Mouse (Mus musculus) neural tube, embryonic 14.5 days (tissue): ENCODE measurements around the gene Krtap9-5. TPM values are rescaled to one million over a fixed set of nuclear protein-coding genes. Genes with fewer than 3 reads are reported as not detected.

Experiments
- ATAC-seq: fragments of 200-750 bp; cut with Nextera tagmentation; 2 replicates; pipeline ENCODE4 v1.8.0; 2017; ENCODE audit warnings: low read depth, mild to moderate bottlenecking, moderate TSS enrichment, moderate library complexity
- H3K27ac ChIP-seq: fragments of 300-500 bp; sonication (generic); 2 replicates; pipeline ENCODE4 v1.5.1; 2014; ENCODE audit warnings: low read depth, mild to moderate bottlenecking, control low read depth, low read length, moderate library complexity, mixed read lengths
- H3K27me3 ChIP-seq: fragments of 300-500 bp; sonication (generic); 2 replicates; pipeline ENCODE4 v1.6.1; 2014; ENCODE audit warnings: low read length; ENCODE audit not compliant: control insufficient read depth, insufficient read depth
- H3K36me3 ChIP-seq: fragments of 300-500 bp; sonication (generic); 2 replicates; pipeline ENCODE4 v1.6.1; 2014; ENCODE audit warnings: low read length, mixed read lengths; ENCODE audit not compliant: control insufficient read depth, insufficient read depth
- H3K4me1 ChIP-seq: fragments of 300-500 bp; sonication (generic); 2 replicates; pipeline ENCODE4 v1.6.1; 2014; ENCODE audit warnings: low read length; ENCODE audit not compliant: control insufficient read depth, insufficient read depth
- H3K4me2 ChIP-seq: fragments of 300-500 bp; sonication (generic); 2 replicates; pipeline ENCODE4 v1.6.1; 2014; ENCODE audit warnings: mild to moderate bottlenecking, low read depth, low read length, control low read depth
- H3K4me3 ChIP-seq: fragments of 300-500 bp; sonication (generic); 2 replicates; pipeline ENCODE4 v1.5.1; 2014; ENCODE audit warnings: low read depth, low read length, control low read depth, mixed read lengths
- H3K9ac ChIP-seq: fragments of 300-500 bp; sonication (generic); replicated peaks from 2 replicates; pipeline ENCODE4 v1.6.1; 2014; ENCODE audit warnings: low read depth, mild to moderate bottlenecking, control low read depth, low read length, mixed read lengths
- H3K9me3 ChIP-seq: fragments of 300-500 bp; sonication (generic); 2 replicates; pipeline ENCODE4 v1.6.1; 2016; ENCODE audit warnings: low read length; ENCODE audit not compliant: control insufficient read depth
- WGBS: fragments of 180-500 bp; shearing (Covaris S2); extraction: QIAGEN DNeasy Blood & Tissue Kit; methylation state at CpG from one replicate; pipeline ENCODE4 v1.1.7; 2014; 5-methylcytosine and 5-hydroxymethylcytosine counted together
- polyA plus RNA-seq: library from polyadenylated mRNA; unstranded; fragments of >200 nt; fragmentation: Nextera tagmentation; extraction: Ambion mirVana; gene quantifications from 2 replicates; pipeline ENCODE4 v1.2.1, GENCODE M21; 2014

Gene Krtap9-5
- not detected in 2 replicates for polyA plus RNA-seq

DNA sequence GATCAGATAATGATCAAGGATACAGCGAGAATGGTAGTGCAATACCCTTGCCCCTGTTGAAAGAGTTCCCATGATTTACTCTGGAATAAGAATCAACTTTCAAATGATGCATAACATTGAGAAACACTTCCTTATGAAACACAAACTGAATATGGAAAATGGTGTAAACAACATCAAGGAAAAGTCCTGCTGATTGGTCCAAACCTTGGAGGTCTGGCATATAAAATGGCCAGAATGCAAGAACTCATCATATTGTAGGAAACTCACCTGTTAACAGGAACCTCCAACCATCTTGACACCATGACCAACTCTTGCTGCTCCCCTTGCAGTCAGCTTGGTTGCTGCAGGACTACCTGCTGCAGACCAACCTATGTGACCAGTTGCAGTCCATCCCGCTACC, at the start of gene Krtap9-5:
Gene Krtap9-5 (plus strand): TSS at position 301 of the 400 bp plus-strand sequence.
- no peak within 1 kb of the TSS for H3K4me2 ChIP-seq
- H3K4me1 ChIP-seq: no peaks in the 10 kb centered on the region
- H3K27me3 ChIP-seq: no peaks in the 10 kb centered on the region
- H3K9me3 ChIP-seq: no peaks in the 10 kb centered on the region
- H3K36me3 ChIP-seq: no peaks in the 10 kb centered on the region
- no peak within 1 kb of the TSS for H3K9ac ChIP-seq
- WGBS: 93% methylated on average over 2 of the region's 2 CpGs
- no peak within 1 kb of the TSS for H3K4me3 ChIP-seq
- no peak within 1 kb of the TSS for H3K27ac ChIP-seq
- ATAC-seq: no peak

DNA sequence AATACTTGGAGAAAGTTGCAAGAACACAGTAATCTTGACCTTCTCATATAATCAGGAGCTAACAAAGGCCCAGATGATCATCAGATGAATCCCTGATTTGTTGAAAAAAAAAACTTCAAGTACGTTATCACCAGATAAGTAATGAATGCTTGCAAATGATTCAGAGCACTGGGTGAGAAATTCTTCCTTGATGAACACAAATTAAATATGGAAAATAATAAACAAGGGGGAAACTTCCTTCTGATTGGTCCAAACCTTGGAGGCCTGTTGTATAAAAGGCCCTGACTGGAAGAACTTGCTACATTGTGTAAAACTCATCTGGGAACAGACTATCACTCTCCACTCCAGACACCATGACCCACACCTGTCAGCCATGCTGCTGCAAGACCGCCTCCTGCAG, 40.7 kb upstream of the Krtap9-5 start, which contains the start of gene Krtap31-1:
Gene Krtap31-1 (plus strand): TSS at position 301 of the 400 bp plus-strand sequence.
- Histone ChIP-seq H3K4me3 (no peak within 1 kb of the TSS), H3K27me3 (no peaks in the 10 kb centered on the region), H3K4me1 (no peaks in the 10 kb centered on the region), H3K36me3 (no peaks in the 10 kb centered on the region), H3K4me2 (no peak within 1 kb of the TSS), H3K9me3 (no peaks in the 10 kb centered on the region), H3K27ac (no peak within 1 kb of the TSS), H3K9ac (no peak within 1 kb of the TSS)
- WGBS: 89% methylated on average over 2 of the region's 2 CpGs
- no peak for ATAC-seq

DNA sequence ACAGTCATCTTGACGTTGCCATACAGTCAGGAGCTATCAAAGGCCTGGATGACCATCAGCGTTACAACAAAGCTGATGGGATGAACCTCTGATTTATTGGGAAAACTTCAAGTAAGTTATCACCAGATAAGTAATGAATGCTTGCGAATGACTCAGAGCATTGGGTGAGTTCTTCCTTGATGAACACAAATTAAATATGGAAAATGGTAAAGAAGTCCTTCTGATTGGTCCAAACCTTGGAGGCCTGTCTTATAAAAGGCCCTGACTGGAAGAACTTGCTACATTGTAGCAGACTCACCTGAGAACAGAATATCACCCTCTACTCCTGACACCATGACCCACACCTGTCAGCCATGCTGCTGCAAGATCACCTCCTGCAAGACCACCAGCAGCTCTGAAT, 33.8 kb upstream of the Krtap9-5 start, which contains the start of gene Gm11565:
Gene Gm11565 (plus strand): TSS at position 301 of the 400 bp plus-strand sequence.
- WGBS: 90% methylated on average over 3 of the region's 3 CpGs
- H3K27ac ChIP-seq: no peak within 1 kb of the TSS

DNA sequence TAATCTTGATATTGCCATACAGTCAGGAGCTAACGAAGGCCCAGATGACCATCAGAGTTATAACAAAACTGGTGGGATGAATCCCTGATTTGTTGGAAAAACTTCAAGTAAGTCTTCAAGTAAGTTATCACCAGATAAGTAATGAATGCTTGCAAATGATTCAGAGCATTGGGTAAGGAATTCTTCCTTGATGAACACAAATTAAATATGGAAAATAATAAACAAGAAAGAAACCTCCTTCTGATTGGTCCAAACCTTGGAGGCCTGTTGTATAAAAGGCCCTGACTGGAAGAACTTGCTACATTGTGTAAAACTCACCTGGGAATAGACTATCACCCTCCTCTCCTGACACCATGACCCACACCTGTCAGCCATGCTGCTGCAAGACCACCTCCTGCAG, 12.3 kb upstream of the Krtap9-5 start, which contains the start of gene Krtap31-2:
Gene Krtap31-2 (plus strand): TSS at position 301 of the 400 bp plus-strand sequence.
- ATAC-seq: no peak
- Histone ChIP-seq H3K9me3 (no peaks in the 10 kb centered on the region), H3K4me3 (no peak within 1 kb of the TSS), H3K4me2 (no peak within 1 kb of the TSS), H3K4me1 (no peaks in the 10 kb centered on the region), H3K27me3 (no peaks in the 10 kb centered on the region), H3K27ac (no peak within 1 kb of the TSS), H3K36me3 (no peaks in the 10 kb centered on the region), H3K9ac (no peak within 1 kb of the TSS)
- 91% methylated on average over 1 of the region's 1 CpGs for WGBS

More for the DNA sequence above, 33.8 kb upstream of the Krtap9-5 start, which contains the start of gene Gm11565:
- Histone ChIP-seq H3K4me2 (no peak within 1 kb of the TSS), H3K36me3 (no peaks in the 10 kb centered on the region), H3K9ac (no peak within 1 kb of the TSS), H3K9me3 (no peaks in the 10 kb centered on the region), H3K27me3 (no peaks in the 10 kb centered on the region), H3K4me1 (no peaks in the 10 kb centered on the region), H3K4me3 (no peak within 1 kb of the TSS)
- ATAC-seq: no peak

DNA sequence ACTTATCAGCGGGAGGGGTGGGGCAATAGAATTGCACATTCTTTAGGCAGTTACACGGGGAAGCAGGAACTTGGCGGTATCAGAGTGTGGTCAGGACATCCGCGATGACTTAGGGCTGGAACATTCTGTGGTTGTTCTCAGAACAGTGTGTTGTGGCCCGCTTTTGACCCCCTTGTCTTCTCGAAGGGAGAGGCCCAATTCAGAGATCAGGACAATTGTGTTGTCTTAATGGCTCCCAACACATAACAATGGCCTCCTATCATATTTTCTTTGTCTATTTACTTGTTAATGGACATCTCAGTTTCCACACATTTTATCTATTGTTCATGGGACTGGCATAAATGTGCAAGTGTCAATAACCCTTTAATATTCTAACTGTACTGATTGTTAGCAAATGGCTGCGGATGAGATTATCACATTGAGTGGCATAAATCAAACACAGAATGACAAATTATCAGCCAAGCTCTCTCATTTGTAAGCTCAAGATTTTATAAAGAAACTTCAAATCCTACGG, 10.5 kb upstream of the Krtap9-5 start:
- no peaks in the 10 kb centered on the region for H3K27me3 ChIP-seq
- no peak overlapping the region for H3K4me3 ChIP-seq
- WGBS: 86% methylated on average over 9 of the region's 9 CpGs
- H3K4me1 ChIP-seq: no peaks in the 10 kb centered on the region
- no peak overlapping the region for H3K27ac ChIP-seq
- no peak overlapping the region for H3K9ac ChIP-seq
- no peaks in the 10 kb centered on the region for H3K36me3 ChIP-seq
- ATAC-seq: no peak
- no peak overlapping the region for H3K4me2 ChIP-seq
- no peaks in the 10 kb centered on the region for H3K9me3 ChIP-seq

DNA sequence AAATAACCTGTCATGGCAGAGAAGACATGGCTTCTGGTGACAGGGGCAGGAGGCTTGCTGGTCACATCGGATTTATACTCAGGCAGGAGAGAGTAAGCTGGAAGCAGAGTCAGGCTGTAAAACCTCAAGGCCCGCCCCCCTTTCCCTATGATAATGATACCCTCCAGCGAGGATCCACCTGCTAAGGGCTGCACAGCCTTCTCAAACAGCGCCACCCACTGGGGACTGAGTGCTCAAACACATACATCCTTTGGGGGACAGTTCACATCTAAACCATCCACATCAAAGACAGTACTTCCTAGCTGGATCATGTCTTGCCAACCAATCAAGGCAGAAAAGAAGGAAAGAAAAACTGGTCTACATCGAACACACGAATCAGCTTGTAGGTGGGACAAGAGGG, 15.9 kb downstream of the Krtap9-5 start:
- Histone ChIP-seq H3K4me3 (no peak overlapping the region), H3K27me3 (no peaks in the 10 kb centered on the region), H3K36me3 (no peaks in the 10 kb centered on the region), H3K4me1 (no peaks in the 10 kb centered on the region), H3K9me3 (no peaks in the 10 kb centered on the region), H3K9ac (no peak overlapping the region), H3K27ac (no peak overlapping the region), H3K4me2 (no peak overlapping the region)
- WGBS: 45% methylated on average over 6 of the region's 6 CpGs
- ATAC-seq: no peak

DNA sequence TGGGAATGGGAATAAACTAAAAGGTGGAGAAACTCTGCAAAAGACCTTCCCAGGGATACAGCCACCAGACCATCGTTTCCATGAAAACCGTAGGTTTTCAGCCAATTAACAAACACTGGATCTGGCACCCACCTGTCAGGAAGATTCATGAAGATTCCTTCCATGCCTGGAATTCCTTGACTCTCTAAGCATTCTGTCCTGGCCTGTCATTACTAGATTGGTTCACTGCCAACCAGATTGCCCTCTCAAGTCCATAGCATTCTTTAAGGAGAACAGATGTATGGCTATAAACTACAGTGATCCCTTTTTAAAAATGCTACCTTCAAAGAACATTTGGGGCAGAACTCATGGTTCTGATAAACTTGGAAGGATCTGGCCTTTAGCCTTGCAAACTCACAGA, 17.7 kb downstream of the Krtap9-5 start:
- 59% methylated on average over 2 of the region's 2 CpGs for WGBS
- Histone ChIP-seq H3K9me3 (no peaks in the 10 kb centered on the region), H3K4me3 (no peak overlapping the region), H3K27ac (no peak overlapping the region), H3K36me3 (no peaks in the 10 kb centered on the region), H3K4me1 (no peaks in the 10 kb centered on the region), H3K27me3 (no peaks in the 10 kb centered on the region), H3K9ac (no peak overlapping the region), H3K4me2 (no peak overlapping the region)
- no peak for ATAC-seq

DNA sequence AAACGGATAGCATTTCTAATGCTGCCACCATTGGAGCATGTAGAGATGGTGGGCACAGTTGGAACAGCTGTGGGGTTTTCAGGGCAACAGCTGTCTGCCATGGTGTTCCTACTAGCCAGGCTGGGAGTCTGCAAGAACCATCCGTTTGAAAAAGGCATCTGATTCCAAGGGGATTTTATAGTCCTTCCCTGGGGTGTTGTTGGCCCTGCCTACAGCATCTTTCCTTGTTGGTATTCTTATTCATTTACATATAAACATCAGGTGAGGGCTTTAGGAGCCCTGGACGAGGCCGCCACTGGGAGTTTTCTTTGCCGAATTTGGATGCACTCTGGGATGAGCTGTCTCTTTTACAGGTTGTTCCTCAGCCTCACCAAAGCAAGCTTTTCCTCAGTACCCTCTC, 30.7 kb downstream of the Krtap9-5 start, which contains the start of gene Krtap29-1:
Gene Krtap29-1 (minus strand): TSS at position 101 of the 400 bp plus-strand sequence.
- no peak within 1 kb of the TSS for H3K4me2 ChIP-seq
- no peaks in the 10 kb centered on the region for H3K9me3 ChIP-seq
- no peak for ATAC-seq
- H3K27me3 ChIP-seq: no peaks in the 10 kb centered on the region
- no peak within 1 kb of the TSS for H3K27ac ChIP-seq
- H3K36me3 ChIP-seq: no peaks in the 10 kb centered on the region
- 55% methylated on average over 5 of the region's 5 CpGs for WGBS
- no peaks in the 10 kb centered on the region for H3K4me1 ChIP-seq
- H3K4me3 ChIP-seq: no peak within 1 kb of the TSS
- H3K9ac ChIP-seq: no peak within 1 kb of the TSS

DNA sequence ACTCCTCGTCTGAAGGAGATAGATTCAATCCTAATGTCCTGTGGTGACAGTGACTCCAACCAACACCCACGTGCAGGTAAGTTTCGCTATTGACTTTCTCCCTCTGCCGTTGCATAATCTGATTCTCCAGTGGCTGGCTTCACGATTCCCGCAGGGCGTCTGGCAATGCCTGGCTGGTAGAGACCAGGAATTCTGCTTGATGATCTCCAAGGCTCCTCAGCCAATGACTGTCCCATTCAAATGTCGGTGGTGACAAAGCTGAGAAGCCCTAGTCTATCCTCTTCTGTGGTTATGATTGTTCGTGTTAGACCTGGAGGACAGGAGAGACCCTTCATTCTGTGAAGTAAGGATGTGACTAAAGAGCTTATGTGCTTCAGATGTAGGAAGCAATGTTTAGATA, 34.5 kb downstream of the Krtap9-5 start:
- H3K4me1 ChIP-seq: no peaks in the 10 kb centered on the region
- H3K36me3 ChIP-seq: no peaks in the 10 kb centered on the region
- 88% methylated on average over 9 of the region's 9 CpGs for WGBS
- no peak for ATAC-seq
- no peak overlapping the region for H3K4me2 ChIP-seq
- no peak overlapping the region for H3K9ac ChIP-seq
- H3K4me3 ChIP-seq: no peak overlapping the region
- H3K27ac ChIP-seq: no peak overlapping the region
- no peaks in the 10 kb centered on the region for H3K9me3 ChIP-seq
- H3K27me3 ChIP-seq: no peaks in the 10 kb centered on the region
